Mouse (Mus musculus) v-Abl transformed pro-B cells (cell line): Measurements from ENCODE around the gene Cdc42se2.

Experiments
- in situ Hi-C, 2 experiments: fragments of 400-800 bp; cut with MboI; formaldehyde crosslinking; loops; one replicate each; pipeline ENCODE4 v1.15.1; 2025; ENCODE audit not compliant: unreplicated experiment in 2 of 2

Cdc42se2 gene

GRCm38 (mm10) chr11:54787488-54788474 is at the start of gene Cdc42se2:
Gene Cdc42se2, minus strand, starts transcription at chr11:54787675.
- in situ Hi-C loops, result loop anchor here (5.0 to 10.0 kb wide), 3 partner anchors 63 to 75 kb away; partner anchors contain the start of gene Lyrm7 (in 1 of the 2)

- in situ Hi-C loops, result no loop called here
These were observed 48.6 kb upstream of the Cdc42se2 start for GRCm38 (mm10) chr11:54836106-54836505.

GRCm38 (mm10) chr11:54834596-54834995 is 47.1 kb upstream of the Cdc42se2 start:
- in situ Hi-C loops, result no loop called here

- in situ Hi-C loops, result no loop called here
These were observed 46.4 kb upstream of the Cdc42se2 start for GRCm38 (mm10) chr11:54833833-54834232.

- in situ Hi-C loops, result no loop called here
These were observed 39.3 kb upstream of the Cdc42se2 start for GRCm38 (mm10) chr11:54826819-54827218.

- in situ Hi-C loops, result no loop called here
These were observed 38.3 kb upstream of the Cdc42se2 start for GRCm38 (mm10) chr11:54825774-54826173.

- in situ Hi-C loops, result no loop called here
These were observed 36.0 kb upstream of the Cdc42se2 start for GRCm38 (mm10) chr11:54823467-54823866.

GRCm38 (mm10) chr11:54819489-54819888 is 32.0 kb upstream of the Cdc42se2 start:
- in situ Hi-C loops, result no loop called here

GRCm38 (mm10) chr11:54817449-54817848 is 30.0 kb upstream of the Cdc42se2 start:
- in situ Hi-C loops, result no loop called here

- in situ Hi-C loops, result no loop called here
These were observed 28.2 kb upstream of the Cdc42se2 start for GRCm38 (mm10) chr11:54815659-54816058.

GRCm38 (mm10) chr11:54812812-54813516 is 25.5 kb upstream of the Cdc42se2 start:
- in situ Hi-C loops, result no loop called here

- in situ Hi-C loops, result no loop called here
These were observed 24.8 kb upstream of the Cdc42se2 start for GRCm38 (mm10) chr11:54812314-54812713.

- in situ Hi-C loops, result no loop called here
These were observed 23.6 kb upstream of the Cdc42se2 start for GRCm38 (mm10) chr11:54811054-54811453.

- in situ Hi-C loops, result no loop called here
These were observed 22.1 kb upstream of the Cdc42se2 start for GRCm38 (mm10) chr11:54809582-54809981.

GRCm38 (mm10) chr11:54808177-54808576 is 20.7 kb upstream of the Cdc42se2 start:
- in situ Hi-C loops, result no loop called here

- in situ Hi-C loops, result no loop called here
These were observed 20.2 kb upstream of the Cdc42se2 start for GRCm38 (mm10) chr11:54807669-54808068.

- in situ Hi-C loops, result no loop called here
These were observed 19.4 kb upstream of the Cdc42se2 start for GRCm38 (mm10) chr11:54806891-54807290.

GRCm38 (mm10) chr11:54805196-54805595 is 17.7 kb upstream of the Cdc42se2 start:
- in situ Hi-C loops, result no loop called here

- in situ Hi-C loops, result no loop called here
These were observed 15.1 kb upstream of the Cdc42se2 start for GRCm38 (mm10) chr11:54802621-54803020.

GRCm38 (mm10) chr11:54801791-54802558 is 14.5 kb upstream of the Cdc42se2 start:
- in situ Hi-C loops, result no loop called here

- in situ Hi-C loops, result no loop called here
These were observed 9.1 kb upstream of the Cdc42se2 start for GRCm38 (mm10) chr11:54796551-54796950.
